Mouse (Mus musculus) lung, postnatal 0 days (tissue): ENCODE results near the gene Gse1.

Experiments
- CTCF ChIP-seq: IDR thresholded peaks from 2 replicates; pipeline ENCODE4 v1.5.1; 2016; ENCODE audit warnings: antibody characterized with exemption, mild to moderate bottlenecking
- EP300 ChIP-seq: IDR thresholded peaks from 2 replicates; pipeline ENCODE4 v1.6.1; 2016; ENCODE audit warnings: antibody characterized with exemption, mild to moderate bottlenecking, control low read depth

DNA sequence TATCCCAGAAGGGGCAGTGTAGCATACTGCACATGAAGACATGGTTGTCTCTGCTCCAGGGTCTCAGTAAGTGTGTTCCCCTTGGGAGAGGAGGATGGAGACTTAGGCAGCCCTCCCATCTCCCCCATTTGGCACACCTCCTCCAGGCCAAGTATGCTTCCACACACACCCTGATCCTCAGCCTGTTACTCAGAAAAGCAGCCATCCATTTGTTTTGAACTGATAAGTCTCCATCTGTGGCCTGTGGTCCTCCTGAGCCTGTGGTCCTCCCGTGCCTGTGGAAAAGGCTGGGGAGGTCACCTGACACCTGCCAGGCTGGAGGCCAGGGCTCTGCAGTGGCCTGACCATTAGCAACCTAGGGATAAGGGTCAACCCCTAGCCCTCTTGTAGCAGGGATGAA lies 197.8 kb downstream of the Gse1 start:
- no peak for TF ChIP-seq CTCF
- TF ChIP-seq EP300 = no peak
